Mouse (Mus musculus): ENCODE data around the gene Bloc1s5. TPM values are rescaled to one million over a fixed set of nuclear protein-coding genes. Genes with fewer than 3 reads are reported as not detected.

The Bloc1s5 gene
- 8.8 TPM for polyA plus RNA-seq (2014; fragmentation: Illumina TruSeq; extraction: RNeasy Lipid Tissue Mini Kit (QIAGEN cat#74804); ENCODE audit: low read depth, low replicate concordance)

GRCm38 (mm10) chr13:38634800-38635269, at the start of gene Bloc1s5:
TSS of gene Bloc1s5 (minus strand) at chr13:38635109.

GRCm38 (mm10) chr13:38658528-38659280, 23.8 kb upstream of the Bloc1s5 start, which contains the start of gene Eef1e1:
TSS of gene Eef1e1 (minus strand) at chr13:38659058.

Other genes with a start within 250 kb of the Bloc1s5 start
- 41.4 TPM for gene Txndc5, start 106.3 kb downstream of the Bloc1s5 start, polyA plus RNA-seq (2014; fragmentation: Illumina TruSeq; extraction: RNeasy Lipid Tissue Mini Kit (QIAGEN cat#74804); ENCODE audit: low read depth, low replicate concordance)
- gene Eef1e1, start 23.9 kb upstream of the Bloc1s5 start, polyA plus RNA-seq (2014; fragmentation: Illumina TruSeq; extraction: RNeasy Lipid Tissue Mini Kit (QIAGEN cat#74804); ENCODE audit: low read depth, low replicate concordance) = 8.3 TPM